Mouse (Mus musculus): Measurements from ENCODE around the gene Chd2. TPM values are rescaled to one million over a fixed set of nuclear protein-coding genes. Genes with fewer than 3 reads are reported as not detected.

Chd2 gene
- polyA plus RNA-seq, 1 experiment: 104 TPM

GRCm38 (mm10) chr7:73538424-73539079, 3.1 kb downstream of the Chd2 start:
- peak overlapping the region; percentile 89 for H3K27ac ChIP-seq (ENCODE audit: insufficient read depth, low read length)
- no peaks in the 10 kb centered on the region for H3K9me3 ChIP-seq (replicated peaks; ENCODE audit: control insufficient read depth, insufficient read depth, low read length, poor library complexity, severe bottlenecking)
- H3K4me1 ChIP-seq (ENCODE audit: control insufficient read depth, insufficient read depth, low read length): no peaks in the 10 kb centered on the region
- H3K9ac ChIP-seq (ENCODE audit: low read depth, poor library complexity, severe bottlenecking): peak overlapping the region; percentile 68
- H3K27me3 ChIP-seq (ENCODE audit: control insufficient read depth, insufficient read depth, low read length, poor library complexity, severe bottlenecking): no peaks in the 10 kb centered on the region
- TF ChIP-seq CTCF (IDR thresholded peaks at IDR 0.05; ENCODE audit: low read depth, low read length) (no peak), EP300 (IDR thresholded peaks at IDR 0.05; ENCODE audit: insufficient read depth, low read depth, low read length) (no peak), POLR2A (IDR thresholded peaks at IDR 0.05; ENCODE audit: insufficient read depth, low read length) (no peak)
- peak overlapping the region; percentile 24 for H3K4me3 ChIP-seq (ENCODE audit: low read depth, low read length)
- peaks cover 7% of the 10 kb centered on the region for H3K36me3 ChIP-seq (ENCODE audit: control insufficient read depth, insufficient read depth, low read length, poor library complexity, severe bottlenecking)

GRCm38 (mm10) chr7:73537634-73538423, 3.8 kb downstream of the Chd2 start:
- peak overlapping the region; percentile 76 for H3K4me3 ChIP-seq (ENCODE audit: low read depth, low read length)
- peak overlapping the region; percentile 85 for H3K9ac ChIP-seq (ENCODE audit: low read depth, poor library complexity, severe bottlenecking)
- H3K9me3 ChIP-seq (replicated peaks; ENCODE audit: control insufficient read depth, insufficient read depth, low read length, poor library complexity, severe bottlenecking): no peaks in the 10 kb centered on the region
- peak; percentile 95 for TF ChIP-seq POLR2A (IDR thresholded peaks at IDR 0.05; ENCODE audit: insufficient read depth, low read length)
- TF ChIP-seq EP300 (IDR thresholded peaks at IDR 0.05; ENCODE audit: insufficient read depth, low read depth, low read length): peak; percentile 64; the same call in 1 of the 2 replicates
- TF ChIP-seq CTCF (IDR thresholded peaks at IDR 0.05; ENCODE audit: low read depth, low read length): no peak
- H3K27me3 ChIP-seq (ENCODE audit: control insufficient read depth, insufficient read depth, low read length, poor library complexity, severe bottlenecking): no peaks in the 10 kb centered on the region
- no peaks in the 10 kb centered on the region for H3K4me1 ChIP-seq (ENCODE audit: control insufficient read depth, insufficient read depth, low read length)
- peak overlapping the region; percentile 90 for H3K27ac ChIP-seq (ENCODE audit: insufficient read depth, low read length)
- H3K36me3 ChIP-seq (ENCODE audit: control insufficient read depth, insufficient read depth, low read length, poor library complexity, severe bottlenecking): peaks cover 7% of the 10 kb centered on the region

- H3K36me3 ChIP-seq (ENCODE audit: control insufficient read depth, insufficient read depth, low read length, poor library complexity, severe bottlenecking): peaks cover 7% of the 10 kb centered on the region
- H3K4me1 ChIP-seq (ENCODE audit: control insufficient read depth, insufficient read depth, low read length): no peaks in the 10 kb centered on the region
- H3K4me3 ChIP-seq (ENCODE audit: low read depth, low read length): peak overlapping the region; percentile 69
- H3K9me3 ChIP-seq (replicated peaks; ENCODE audit: control insufficient read depth, insufficient read depth, low read length, poor library complexity, severe bottlenecking): no peaks in the 10 kb centered on the region
- no peaks in the 10 kb centered on the region for H3K27me3 ChIP-seq (ENCODE audit: control insufficient read depth, insufficient read depth, low read length, poor library complexity, severe bottlenecking)
- peak overlapping the region; percentile 90 for H3K27ac ChIP-seq (ENCODE audit: insufficient read depth, low read length)
- H3K9ac ChIP-seq (ENCODE audit: low read depth, poor library complexity, severe bottlenecking): peak overlapping the region; percentile 85
- TF ChIP-seq EP300 (IDR thresholded peaks at IDR 0.05; ENCODE audit: insufficient read depth, low read depth, low read length) (no peak), CTCF (IDR thresholded peaks at IDR 0.05; ENCODE audit: low read depth, low read length) (no peak), POLR2A (IDR thresholded peaks at IDR 0.05; ENCODE audit: insufficient read depth, low read length) (no peak)
Observed at GRCm38 (mm10) chr7:73537228-73537627, 4.4 kb downstream of the Chd2 start.

- Histone ChIP-seq H3K27me3 (ENCODE audit: control insufficient read depth, insufficient read depth, low read length, poor library complexity, severe bottlenecking) (no peaks in the 10 kb centered on the region), H3K9ac (ENCODE audit: low read depth, poor library complexity, severe bottlenecking) (peak overlapping the region; percentile 85), H3K27ac (ENCODE audit: insufficient read depth, low read length) (peak overlapping the region; percentile 90), H3K9me3 (replicated peaks; ENCODE audit: control insufficient read depth, insufficient read depth, low read length, poor library complexity, severe bottlenecking) (no peaks in the 10 kb centered on the region), H3K4me1 (ENCODE audit: control insufficient read depth, insufficient read depth, low read length) (no peaks in the 10 kb centered on the region), H3K4me3 (ENCODE audit: low read depth, low read length) (peak overlapping the region; percentile 50), H3K36me3 (ENCODE audit: control insufficient read depth, insufficient read depth, low read length, poor library complexity, severe bottlenecking) (peaks cover 7% of the 10 kb centered on the region)
- no peak for TF ChIP-seq EP300 (IDR thresholded peaks at IDR 0.05; ENCODE audit: insufficient read depth, low read depth, low read length)
Observed at GRCm38 (mm10) chr7:73536579-73536978, 5.1 kb downstream of the Chd2 start.

- H3K36me3 ChIP-seq (ENCODE audit: control insufficient read depth, insufficient read depth, low read length, poor library complexity, severe bottlenecking): peaks cover 7% of the 10 kb centered on the region
- no peak overlapping the region for H3K4me3 ChIP-seq (ENCODE audit: low read depth, low read length)
- no peaks in the 10 kb centered on the region for H3K27me3 ChIP-seq (ENCODE audit: control insufficient read depth, insufficient read depth, low read length, poor library complexity, severe bottlenecking)
- no peaks in the 10 kb centered on the region for H3K9me3 ChIP-seq (replicated peaks; ENCODE audit: control insufficient read depth, insufficient read depth, low read length, poor library complexity, severe bottlenecking)
- H3K9ac ChIP-seq (ENCODE audit: low read depth, poor library complexity, severe bottlenecking): peak overlapping the region; percentile 66
- H3K27ac ChIP-seq (ENCODE audit: insufficient read depth, low read length): peak overlapping the region; percentile 93
- TF ChIP-seq CTCF (IDR thresholded peaks at IDR 0.05; ENCODE audit: low read depth, low read length) (no peak), EP300 (IDR thresholded peaks at IDR 0.05; ENCODE audit: insufficient read depth, low read depth, low read length) (no peak)
- no peaks in the 10 kb centered on the region for H3K4me1 ChIP-seq (ENCODE audit: control insufficient read depth, insufficient read depth, low read length)
Observed at GRCm38 (mm10) chr7:73535861-73536200, 5.8 kb downstream of the Chd2 start.

Measured in ES-Bruce4 (cell line).